Mouse (Mus musculus) cortical plate, adult 2 months (tissue): ENCODE measurements around the gene Xrcc4.

Experiments used
- CTCF ChIP-seq: fragments of 200-500 bp; IDR thresholded peaks from 2 replicates; pipeline ENCODE4 v1.5.1; 2011; ENCODE audit warnings: mild to moderate bottlenecking, control low read depth, low read length; ENCODE audit not compliant: insufficient read depth; ENCODE audit errors: extremely low read depth
- POLR2A ChIP-seq: fragments of 200-500 bp; IDR thresholded peaks from 2 replicates; pipeline ENCODE4 v1.6.1; 2011; ENCODE audit warnings: mild to moderate bottlenecking, low read length, control low read depth; ENCODE audit not compliant: insufficient read depth; ENCODE audit errors: extremely low read depth

DNA sequence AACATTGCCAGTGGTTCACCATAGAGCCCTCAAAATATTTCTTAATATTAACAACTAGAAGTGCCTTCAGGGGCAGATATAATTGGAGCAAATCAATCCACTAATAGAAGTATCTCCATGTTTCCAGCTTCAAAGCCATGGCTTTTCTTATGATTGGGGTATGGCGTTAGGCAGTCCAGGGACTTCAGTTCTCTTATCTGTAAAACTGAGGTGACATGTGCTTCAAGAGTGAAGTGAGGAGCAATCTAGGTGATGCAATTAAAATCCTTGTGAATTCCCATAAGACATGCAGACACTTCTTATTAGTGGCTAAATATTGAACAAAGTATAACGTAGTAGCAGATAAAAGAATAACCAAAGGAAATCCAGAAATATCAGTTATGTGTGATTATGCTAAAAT is 238.7 kb downstream of the Xrcc4 start:
- TF ChIP-seq CTCF (no peak), POLR2A (no peak)
